Mouse (Mus musculus): Measurements from ENCODE around the gene Kidins220.

- no peak for TF ChIP-seq GATA1 (IDR thresholded peaks at IDR 0.05; ENCODE audit: borderline replicate concordance, low read length)
- no peak for TF ChIP-seq FLI1 (IDR thresholded peaks at IDR 0.05; ENCODE audit: low read length)
These were observed 120.8 kb downstream of the Kidins220 start for GRCm38 (mm10) chr12:25095538-25095937.

Data from megakaryocyte, embryonic 14.5 days (primary cell).